In genomic region chr17:24936259-24937237, GRCm38 (mm10) we compare ENCODE assay signal across 8 mouse cellular contexts. TPM values are rescaled to one million over a fixed set of nuclear protein-coding genes. Genes with fewer than 3 reads are reported as not detected.
DNase-seq lines count a peak whose midpoint lies in the region; ATAC-seq lines count a peak whose summit lies in the region.

Gene Mapk8ip3 (minus strand): TSS chr17:24936977.

- WGBS in hindbrain, embryonic 16.5 days, result under 1% methylated on average over 77 of the region's 78 CpGs
- under 1% methylated on average over 70 of the region's 78 CpGs for WGBS in macrophage (ENCODE audit: missing documents)

- H3K9ac ChIP-seq in hindbrain, embryonic 16.5 days (ENCODE audit: low read depth, low read length), result peak within 1 kb of the TSS; percentile 92

- H3K36me3 ChIP-seq in hindbrain, embryonic 16.5 days (ENCODE audit: control insufficient read depth, insufficient read depth, low read length), result no peaks in the 10 kb centered on the region
- H3K36me3 ChIP-seq in macrophage (ENCODE audit: inconsistent target), result no peaks in the 10 kb centered on the region

- peak; percentile 99 for ATAC-seq in hindbrain, embryonic 16.5 days

- H3K27ac ChIP-seq in hindbrain, embryonic 16.5 days (ENCODE audit: low read depth, low read length), result peak within 1 kb of the TSS; percentile 75
- H3K27ac ChIP-seq in macrophage, result peak within 1 kb of the TSS; percentile 61

- peak; percentile 96 for DNase-seq in T-cell, adult 2 months (ENCODE audit: low spot score)
- peak; percentile 94 to 96 for DNase-seq in cerebellum, postnatal 36 days
- peak; percentile 95 for DNase-seq in gastrocnemius, adult 18-20 months (ENCODE audit: low spot score)
- DNase-seq in left cerebral cortex, adult 18-20 months (ENCODE audit: low spot score in 2 of 2), result peak; percentile 97 to 98
- peak; percentile 98 for DNase-seq in right cerebral cortex, adult 18-20 months
- peak; percentile 82 for DNase-seq in urinary bladder, postnatal 10 days (ENCODE audit: low spot score)

- H3K79me2 ChIP-seq in macrophage (ENCODE audit: inconsistent target), result peaks cover 51% of the 10 kb centered on the region

- H3K9me3 ChIP-seq in hindbrain, embryonic 16.5 days (ENCODE audit: control insufficient read depth, low read length), result no peaks in the 10 kb centered on the region

- no peaks in the 10 kb centered on the region for H3K27me3 ChIP-seq in hindbrain, embryonic 16.5 days (replicated peaks; ENCODE audit: control insufficient read depth, insufficient read depth, low read length)

- peak within 1 kb of the TSS; percentile 67 for H3K4me2 ChIP-seq in hindbrain, embryonic 16.5 days (ENCODE audit: low read length)

- peak within 1 kb of the TSS; percentile 91 for H3K4me3 ChIP-seq in hindbrain, embryonic 16.5 days (ENCODE audit: low read length)
- peak within 1 kb of the TSS; percentile 71 for H3K4me3 ChIP-seq in macrophage (ENCODE audit: inconsistent target)

- peaks cover 18% of the 10 kb centered on the region for H3K4me1 ChIP-seq in hindbrain, embryonic 16.5 days (ENCODE audit: control insufficient read depth, insufficient read depth, low read depth, low read length)

RNA-seq across cellular contexts. Expression of gene Mapk8ip3, which starts in this region (rescaled TPM):
- 10 to 100 TPM; 13.2 to 14.5 TPM for total RNA-seq in gastrocnemius, adult 18-20 months (2021)
- polyA plus RNA-seq in hindbrain, embryonic 16.5 days (2015; fragmentation: Nextera tagmentation; extraction: Ambion mirVana), result 90.0 and 102 TPM in 2 replicates
- total RNA-seq in left cerebral cortex, adult 18-20 months (2021), result 100 to 1,000 TPM; 383 to 387 TPM
- 100 to 1,000 TPM; 289 to 781 (median 579) TPM for total RNA-seq in macrophage (2018; cell fraction: chromatin; rRNA removed)
- total RNA-seq in macrophage (2018; cell fraction: cytosol; rRNA removed), result 10 to 100 TPM in 24 of 26 experiments, 1 to 10 TPM in 2; 9.3 to 42.9 (median 14.4) TPM
- total RNA-seq in macrophage (2018; cell fraction: nucleus; rRNA removed), result 100 to 1,000 TPM; 131 to 499 (median 243) TPM
- 14.8 to 33.6 TPM (median 23.5 TPM) in 3 replicates for polyA plus RNA-seq in macrophage (2018)

Comparison
In these comparisons a context has a peak if more than half of its experiments do, and no peak if none do; other contexts are left out.
1. Peak in every context shown above with its lines: DNase-seq, ATAC-seq, H3K4me3 ChIP-seq and H3K27ac ChIP-seq.
2. RNA of gene Mapk8ip3 (total RNA-seq): 383 to 387 TPM in left cerebral cortex, adult 18-20 months; 13.2 to 14.5 TPM in gastrocnemius, adult 18-20 months; every median in the first group is over 10 times any median in the second.